Mouse (Mus musculus): ENCODE results near the gene Idua.

The Idua gene

DNA sequence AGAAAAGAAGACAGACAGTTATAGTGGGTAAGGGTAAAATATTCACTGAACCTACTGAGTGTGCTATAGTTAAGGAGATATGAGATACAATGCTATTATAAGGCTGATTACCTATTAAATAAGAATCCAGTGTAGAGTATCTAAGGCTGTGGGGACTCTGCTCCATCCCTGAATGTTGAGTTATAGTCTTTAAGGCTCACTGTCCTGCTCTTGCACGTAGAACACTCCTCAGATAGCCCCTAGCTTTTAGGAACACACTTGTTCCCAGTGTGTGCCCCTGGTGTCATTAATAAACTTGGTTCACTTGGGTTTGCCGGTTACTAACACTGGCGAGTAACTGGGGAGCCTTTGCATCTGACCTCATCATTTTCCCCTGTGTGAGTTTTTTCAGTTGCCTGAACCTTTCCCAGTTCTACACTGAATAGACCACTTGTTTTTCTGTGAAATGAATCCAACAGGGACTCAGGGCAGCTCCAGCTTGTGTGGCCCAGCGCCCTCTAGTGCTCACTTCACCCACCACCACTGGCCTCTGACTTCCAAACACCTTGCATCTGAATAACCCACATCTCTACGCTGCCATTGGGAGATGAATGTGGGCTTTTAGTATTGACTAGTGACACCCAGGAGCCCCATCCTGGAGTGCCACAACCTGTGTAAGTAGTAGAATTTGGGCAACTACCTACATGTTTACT is 66.6 kb downstream of the Idua start:
- DNase-seq (ENCODE audit: low spot score) = peak; percentile 88

DNA sequence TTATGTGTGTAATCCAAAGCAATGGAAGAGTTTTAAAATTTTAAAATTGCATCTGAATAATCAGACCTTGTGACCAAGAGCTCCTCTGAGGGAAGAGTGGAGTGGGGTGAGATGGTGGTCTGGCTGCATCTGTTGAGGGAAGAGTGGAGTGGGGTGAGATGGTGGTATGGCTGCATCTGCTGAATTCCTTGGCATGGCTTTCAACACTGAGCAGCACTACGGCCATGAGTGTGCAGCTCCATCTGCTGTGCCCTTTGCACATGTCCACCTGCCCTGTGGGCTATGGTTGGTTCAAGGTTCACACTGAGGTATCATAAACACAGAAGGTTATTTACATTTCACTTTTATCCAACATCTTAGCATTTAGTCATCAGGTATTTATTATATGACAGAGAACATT is 67.3 kb downstream of the Idua start:
- DNase-seq (ENCODE audit: low spot score) = no peak

Data from layer of hippocampus, adult 11-12 months (tissue).